Mouse (Mus musculus): ENCODE results near the gene Ccnb1ip1.
"Not testable (repeated sequence)": the region's sequence is repeated elsewhere in the genome, so short reads cannot be mapped to it uniquely, and the experiment has no call there.

Ccnb1ip1 gene

GRCm38 (mm10) chr14:50807487-50808072 lies at the start of gene Ccnb1ip1, which contains the start of gene Parp2:
TSS of gene Ccnb1ip1 (minus strand) at chr14:50807732.
TSS of gene Parp2 (plus strand) at chr14:50807841.
- peak; percentile 98 for DNase-seq

- DNase-seq: no peak
Measured at GRCm38 (mm10) chr14:50855788-50856187, 48.3 kb upstream of the Ccnb1ip1 start.

- no peak for DNase-seq
Measured at GRCm38 (mm10) chr14:50837236-50837635, 29.7 kb upstream of the Ccnb1ip1 start.

- DNase-seq: peak; percentile 40
Measured at GRCm38 (mm10) chr14:50834435-50834834, 26.9 kb upstream of the Ccnb1ip1 start.

- peak; percentile 64 for DNase-seq
Measured at GRCm38 (mm10) chr14:50833964-50834363, 26.4 kb upstream of the Ccnb1ip1 start.

- DNase-seq: peak; percentile 34
Measured at GRCm38 (mm10) chr14:50829878-50830277, 22.3 kb upstream of the Ccnb1ip1 start.

GRCm38 (mm10) chr14:50826579-50826978 lies 19.0 kb upstream of the Ccnb1ip1 start:
- DNase-seq: no peak

GRCm38 (mm10) chr14:50824219-50824618 lies 16.7 kb upstream of the Ccnb1ip1 start:
- DNase-seq: peak; percentile 37

- DNase-seq: no peak
Measured at GRCm38 (mm10) chr14:50823240-50823639, 15.7 kb upstream of the Ccnb1ip1 start.

GRCm38 (mm10) chr14:50813060-50813459 lies 5.5 kb upstream of the Ccnb1ip1 start:
- DNase-seq: no peak

- not testable (repeated sequence) for DNase-seq
Measured at GRCm38 (mm10) chr14:50806469-50806868, 1.1 kb downstream of the Ccnb1ip1 start.

GRCm38 (mm10) chr14:50804683-50805082 lies 2.8 kb downstream of the Ccnb1ip1 start:
- no peak for DNase-seq

GRCm38 (mm10) chr14:50802843-50803562 lies 4.5 kb downstream of the Ccnb1ip1 start:
- DNase-seq: peak; percentile 38

- DNase-seq: no peak
Measured at GRCm38 (mm10) chr14:50802441-50802840, 5.1 kb downstream of the Ccnb1ip1 start.

GRCm38 (mm10) chr14:50799502-50800259 lies 7.9 kb downstream of the Ccnb1ip1 start:
- peak; percentile 69 for DNase-seq

- peak; percentile 40 for DNase-seq
Measured at GRCm38 (mm10) chr14:50798512-50798911, 9.0 kb downstream of the Ccnb1ip1 start.

- no peak for DNase-seq
Measured at GRCm38 (mm10) chr14:50796464-50796863, 11.1 kb downstream of the Ccnb1ip1 start.

GRCm38 (mm10) chr14:50795965-50796364 lies 11.6 kb downstream of the Ccnb1ip1 start:
- no peak for DNase-seq

- DNase-seq: no peak
Measured at GRCm38 (mm10) chr14:50795261-50795935, 12.1 kb downstream of the Ccnb1ip1 start.

- no peak for DNase-seq
Measured at GRCm38 (mm10) chr14:50788157-50788556, 19.4 kb downstream of the Ccnb1ip1 start.

GRCm38 (mm10) chr14:50785251-50785637 lies 22.3 kb downstream of the Ccnb1ip1 start, which contains the start of gene Ttc5:
TSS of gene Ttc5 (minus strand) at chr14:50785519.
- peak; percentile 95 for DNase-seq

GRCm38 (mm10) chr14:50784391-50785250 lies 22.9 kb downstream of the Ccnb1ip1 start:
- DNase-seq: peak; percentile 19

Data from lung, postnatal 36 days (tissue).